Mouse (Mus musculus) thymus, adult 18-20 months (tissue): ENCODE results near the gene Wdr76.
"Not testable (repeated sequence)": the region's sequence is repeated elsewhere in the genome, so short reads cannot be mapped to it uniquely, and the experiment has no call there.

ENCODE experiments used
- DNase-seq, 2 experiments: peaks; one replicate each; pipeline ENCODE4 v3.0.0; 2022; ENCODE audit warnings: mixed read lengths in 2 of 2

Wdr76 gene

GRCm38 (mm10) chr2:121505942-121506882, at the start of gene Wdr76, which contains the start of gene Mfap1a:
Gene Wdr76 (plus strand): TSS chr2:121506723.
Gene Mfap1a (minus strand): TSS chr2:121506665.
- peak; percentile 71 to 83 for DNase-seq

- DNase-seq, result no peak
Measured at GRCm38 (mm10) chr2:121460071-121460470, 46.5 kb upstream of the Wdr76 start.

GRCm38 (mm10) chr2:121468982-121469381, 37.5 kb upstream of the Wdr76 start:
- not testable (repeated sequence) for DNase-seq

GRCm38 (mm10) chr2:121472783-121473182, 33.7 kb upstream of the Wdr76 start:
- not testable (repeated sequence) for DNase-seq

GRCm38 (mm10) chr2:121473301-121474179, 33.0 kb upstream of the Wdr76 start, which contains the start of gene Mfap1b:
Gene Mfap1b (minus strand): TSS chr2:121474067.
- peak; percentile 56 to 71 for DNase-seq

GRCm38 (mm10) chr2:121474180-121474535, 32.4 kb upstream of the Wdr76 start:
- DNase-seq, result no peak

GRCm38 (mm10) chr2:121475306-121475705, 31.2 kb upstream of the Wdr76 start:
- not testable (repeated sequence) for DNase-seq

- no peak for DNase-seq
Measured at GRCm38 (mm10) chr2:121477491-121478266, 28.8 kb upstream of the Wdr76 start.

- DNase-seq, result peak in 1 of 2 experiments; percentile 12
Measured at GRCm38 (mm10) chr2:121480498-121480897, 26.0 kb upstream of the Wdr76 start.

- DNase-seq, result not testable (repeated sequence)
Measured at GRCm38 (mm10) chr2:121480916-121481315, 25.6 kb upstream of the Wdr76 start.

- no peak for DNase-seq
Measured at GRCm38 (mm10) chr2:121483576-121483975, 22.9 kb upstream of the Wdr76 start.

- not testable (repeated sequence) for DNase-seq
Measured at GRCm38 (mm10) chr2:121484403-121484802, 22.1 kb upstream of the Wdr76 start.

- not testable (repeated sequence) for DNase-seq
Measured at GRCm38 (mm10) chr2:121501550-121501949, 5.0 kb upstream of the Wdr76 start.

GRCm38 (mm10) chr2:121507173-121507950, 839 bp downstream of the Wdr76 start:
- no peak for DNase-seq

- no peak for DNase-seq
Measured at GRCm38 (mm10) chr2:121507951-121508330, 1.4 kb downstream of the Wdr76 start.

GRCm38 (mm10) chr2:121509584-121509983, 3.1 kb downstream of the Wdr76 start:
- peak; percentile 14 to 16 for DNase-seq

- no peak for DNase-seq
Measured at GRCm38 (mm10) chr2:121511401-121511800, 4.9 kb downstream of the Wdr76 start.

GRCm38 (mm10) chr2:121512991-121513765, 6.7 kb downstream of the Wdr76 start:
- DNase-seq, result not testable (repeated sequence)

GRCm38 (mm10) chr2:121514211-121514610, 7.7 kb downstream of the Wdr76 start:
- DNase-seq, result no peak

GRCm38 (mm10) chr2:121518106-121518505, 11.6 kb downstream of the Wdr76 start:
- no peak for DNase-seq

GRCm38 (mm10) chr2:121518711-121519110, 12.2 kb downstream of the Wdr76 start:
- DNase-seq, result not testable (repeated sequence)
